In genomic region chr17:35836178-35836965, GRCm38 (mm10) we compare ENCODE assay signal across 8 mouse cellular contexts. TPM values are rescaled to one million over a fixed set of nuclear protein-coding genes. Genes with fewer than 3 reads are reported as not detected.
DNase-seq lines count a peak whose midpoint lies in the region; ATAC-seq and TF ChIP-seq lines count a peak whose summit lies in the region.

No protein-coding gene starts in this region.

- WGBS in cerebellum, adult 2 months = 4% methylated on average over 24 of the region's 24 CpGs
- WGBS in forebrain, embryonic 16.5 days = 8% methylated on average over 24 of the region's 24 CpGs
- 4% methylated on average over 24 of the region's 24 CpGs for WGBS in lung, embryonic 15.5 days

- H3K27me3 ChIP-seq in G1E (ENCODE audit: insufficient read depth, low read length) = no peaks in the 10 kb centered on the region
- no peaks in the 10 kb centered on the region for H3K27me3 ChIP-seq in cerebellum, adult 2 months (ENCODE audit: control insufficient read depth, insufficient read depth, low read length)
- H3K27me3 ChIP-seq in forebrain, embryonic 16.5 days (replicated peaks; ENCODE audit: control insufficient read depth, insufficient read depth, low read length) = no peaks in the 10 kb centered on the region
- no peaks in the 10 kb centered on the region for H3K27me3 ChIP-seq in lung, embryonic 15.5 days

- peak overlapping the region; percentile 83 for H3K9ac ChIP-seq in forebrain, embryonic 16.5 days (replicated peaks; ENCODE audit: low read depth, low read length)
- peak overlapping the region; percentile 92 for H3K9ac ChIP-seq in lung, embryonic 15.5 days

- TF ChIP-seq POLR2A in cerebellum, adult 2 months (IDR thresholded peaks at IDR 0.05; ENCODE audit: borderline replicate concordance, insufficient read depth, low read length) = no peak

- peak overlapping the region; percentile 1; the same call in 1 of the 2 replicates for H3K27ac ChIP-seq in cerebellum, adult 2 months (ENCODE audit: insufficient read depth, low read length)
- peak overlapping the region; percentile 94 for H3K27ac ChIP-seq in forebrain, embryonic 16.5 days (ENCODE audit: low read length)
- peak overlapping the region; percentile 98 for H3K27ac ChIP-seq in lung, embryonic 15.5 days

- H3K36me3 ChIP-seq in G1E (replicated peaks) = peaks cover 56% of the 10 kb centered on the region
- peaks cover 37% of the 10 kb centered on the region for H3K36me3 ChIP-seq in forebrain, embryonic 16.5 days (ENCODE audit: control insufficient read depth, insufficient read depth)
- peaks cover 48% of the 10 kb centered on the region for H3K36me3 ChIP-seq in lung, embryonic 15.5 days

- no peak for ATAC-seq in G1E (ENCODE audit: extremely low read depth, insufficient number of reproducible peaks, low FRiP score, poor library complexity, severe bottlenecking)
- ATAC-seq in forebrain, embryonic 16.5 days = no peak
- no peak for ATAC-seq in lung, embryonic 15.5 days (ENCODE audit: borderline replicate concordance, extremely low read depth, low FRiP score, low TSS enrichment)

- H3K4me1 ChIP-seq in G1E (ENCODE audit: insufficient read depth, low read depth, low read length) = peaks cover 52% of the 10 kb centered on the region
- peaks cover 7% of the 10 kb centered on the region; the same call in 1 of the 2 replicates for H3K4me1 ChIP-seq in cerebellum, adult 2 months (ENCODE audit: control insufficient read depth, insufficient read depth, low read length)
- H3K4me1 ChIP-seq in forebrain, embryonic 16.5 days (replicated peaks; ENCODE audit: control insufficient read depth, insufficient read depth, low read length) = peaks cover 49% of the 10 kb centered on the region
- peaks cover 40% of the 10 kb centered on the region for H3K4me1 ChIP-seq in lung, embryonic 15.5 days

- peak overlapping the region; percentile 73 for H3K4me3 ChIP-seq in G1E (ENCODE audit: low read depth, low read length)
- peak overlapping the region; percentile 91 for H3K4me3 ChIP-seq in cerebellum, adult 2 months (replicated peaks; ENCODE audit: insufficient read depth, low read depth, low read length)
- peak overlapping the region; percentile 63 for H3K4me3 ChIP-seq in forebrain, embryonic 16.5 days (replicated peaks; ENCODE audit: low read length)
- H3K4me3 ChIP-seq in lung, embryonic 15.5 days = peak overlapping the region; percentile 65

- peak overlapping the region; percentile 84 for H3K4me2 ChIP-seq in forebrain, embryonic 16.5 days (ENCODE audit: low read length)
- H3K4me2 ChIP-seq in lung, embryonic 15.5 days = peak overlapping the region; percentile 81

- TF ChIP-seq CTCF in G1E (IDR thresholded peaks at IDR 0.05; ENCODE audit: low read depth, low read length) = peak; percentile 80
- peak; percentile 74 for TF ChIP-seq CTCF in cerebellum, adult 2 months (IDR thresholded peaks at IDR 0.05; ENCODE audit: borderline replicate concordance, insufficient read depth, low read depth, low read length)

- H3K9me3 ChIP-seq in G1E (replicated peaks) = no peaks in the 10 kb centered on the region
- H3K9me3 ChIP-seq in forebrain, embryonic 16.5 days (ENCODE audit: control insufficient read depth, low read length) = no peaks in the 10 kb centered on the region
- no peaks in the 10 kb centered on the region for H3K9me3 ChIP-seq in lung, embryonic 15.5 days

- DNase-seq in G1E (ENCODE audit: low spot score) = no peak
- DNase-seq in cerebellum, adult 2 months = peak; percentile 84 to 88
- peak; percentile 86 for DNase-seq in heart, postnatal 36 days
- peak; percentile 95 for DNase-seq in layer of hippocampus, adult 9-10 months (ENCODE audit: low spot score)
- peak; percentile 75 for DNase-seq in ovary, postnatal 14 days (ENCODE audit: low spot score)
- peak; percentile 75 to 82 for DNase-seq in thymus, postnatal 10 days (ENCODE audit: low spot score in 2 of 2)

- intact Hi-C loops in heart, postnatal 36 days (cut with DNase I) = loop anchor here (1.0 to 2.0 kb wide), 2 partner anchors 37 to 80 kb away; partner anchors contain the start of genes Mrps18b and Ppp1r10

RNA-seq across cellular contexts. Expression of gene Tubb5, which starts 1.7 kb away (rescaled TPM):
- total RNA-seq in G1E (2014; fragmentation: Nextera tagmentation) (677 and 817 TPM in 2 replicates), G1E (2017) (849 and 1,028 TPM in 2 replicates)
- polyA plus RNA-seq in G1E (2012) = 299 and 510 TPM in 2 replicates
- 320 TPM in 2 replicates for polyA plus RNA-seq in cerebellum, adult 2 months (2012; rRNA removed)
- 1,979 and 2,045 TPM in 2 replicates for polyA plus RNA-seq in forebrain, embryonic 16.5 days (2015; fragmentation: Nextera tagmentation; extraction: Ambion mirVana)
- total RNA-seq in heart, postnatal 36 days (2021) = 10 to 100 TPM; 87.6 to 91.6 TPM
- polyA plus RNA-seq in lung, embryonic 15.5 days (2015; fragmentation: Nextera tagmentation; extraction: Ambion mirVana) = 1,042 and 1,079 TPM in 2 replicates

RNA-seq across cellular contexts. Expression of gene Mdc1, which starts 4.9 kb away (rescaled TPM):
- total RNA-seq in G1E (2014; fragmentation: Nextera tagmentation) (197 and 209 TPM in 2 replicates), G1E (2017) (10.8 and 15.8 TPM in 2 replicates)
- 18.2 and 29.7 TPM in 2 replicates for polyA plus RNA-seq in G1E (2012)
- polyA plus RNA-seq in cerebellum, adult 2 months (2012; rRNA removed) = 12.1 and 16.1 TPM in 2 replicates
- polyA plus RNA-seq in forebrain, embryonic 16.5 days (2015; fragmentation: Nextera tagmentation; extraction: Ambion mirVana) = 10.6 and 13.2 TPM in 2 replicates
- 10 to 100 TPM; 12.2 to 14.2 TPM for total RNA-seq in heart, postnatal 36 days (2021)
- 24.1 and 24.7 TPM in 2 replicates for polyA plus RNA-seq in lung, embryonic 15.5 days (2015; fragmentation: Nextera tagmentation; extraction: Ambion mirVana)

RNA-seq across cellular contexts. Expression of gene Flot1, which starts 13.3 kb away (rescaled TPM):
- total RNA-seq in G1E (2014; fragmentation: Nextera tagmentation) (68.5 and 73.7 TPM in 2 replicates), G1E (2017) (93.5 and 97.6 TPM in 2 replicates)
- polyA plus RNA-seq in G1E (2012) = 65.3 and 84.9 TPM in 2 replicates
- polyA plus RNA-seq in cerebellum, adult 2 months (2012; rRNA removed) = 129 and 140 TPM in 2 replicates
- 83.5 and 89.3 TPM in 2 replicates for polyA plus RNA-seq in forebrain, embryonic 16.5 days (2015; fragmentation: Nextera tagmentation; extraction: Ambion mirVana)
- total RNA-seq in heart, postnatal 36 days (2021) = 100 to 1,000 TPM; 154 to 159 TPM
- polyA plus RNA-seq in lung, embryonic 15.5 days (2015; fragmentation: Nextera tagmentation; extraction: Ambion mirVana) = 50.1 and 54.4 TPM in 2 replicates

RNA-seq across cellular contexts. Expression of gene Ier3, which starts 14.9 kb away (rescaled TPM):
- total RNA-seq in G1E (2014; fragmentation: Nextera tagmentation) = 13.7 and 21.4 TPM in 2 replicates
- 49.5 and 61.2 TPM in 2 replicates for total RNA-seq in G1E (2017)
- 33.5 and 39.8 TPM in 2 replicates for polyA plus RNA-seq in G1E (2012)
- 22.6 and 25.2 TPM in 2 replicates for polyA plus RNA-seq in cerebellum, adult 2 months (2012; rRNA removed)
- polyA plus RNA-seq in forebrain, embryonic 16.5 days (2015; fragmentation: Nextera tagmentation; extraction: Ambion mirVana) = 6.4 and 9.9 TPM in 2 replicates
- 10 to 100 TPM; 26.8 to 43.0 TPM for total RNA-seq in heart, postnatal 36 days (2021)
- polyA plus RNA-seq in lung, embryonic 15.5 days (2015; fragmentation: Nextera tagmentation; extraction: Ambion mirVana) = 17.9 and 21.0 TPM in 2 replicates

RNA-seq across cellular contexts. Expression of gene Nrm, which starts 24.7 kb away (rescaled TPM):
- total RNA-seq in G1E (2014; fragmentation: Nextera tagmentation) = 39.9 and 59.9 TPM in 2 replicates
- total RNA-seq in G1E (2017) = 51.0 and 53.3 TPM in 2 replicates
- 23.4 and 33.1 TPM in 2 replicates for polyA plus RNA-seq in G1E (2012)
- 8.6 and 12.0 TPM in 2 replicates for polyA plus RNA-seq in cerebellum, adult 2 months (2012; rRNA removed)
- polyA plus RNA-seq in forebrain, embryonic 16.5 days (2015; fragmentation: Nextera tagmentation; extraction: Ambion mirVana) = 23.4 and 26.1 TPM in 2 replicates
- 1 to 10 TPM; 2.3 to 2.4 TPM for total RNA-seq in heart, postnatal 36 days (2021)
- polyA plus RNA-seq in lung, embryonic 15.5 days (2015; fragmentation: Nextera tagmentation; extraction: Ambion mirVana) = 71.0 and 73.3 TPM in 2 replicates

Comparison
In these comparisons a context has a peak if more than half of its experiments do, and no peak if none do; other contexts are left out.
1. H3K27ac ChIP-seq: peak in every context shown above with its lines; median percentile 98 in lung, embryonic 15.5 days; 94 in forebrain, embryonic 16.5 days; 1 in cerebellum, adult 2 months.